Mouse (Mus musculus): Measurements from ENCODE around the gene Ptchd4. TPM values are rescaled to one million over a fixed set of nuclear protein-coding genes. Genes with fewer than 3 reads are reported as not detected.

Gene Ptchd4
- polyA plus RNA-seq (2015; fragmentation: Nextera tagmentation; extraction: Ambion mirVana), result 0.43 and 0.58 TPM in 2 replicates

DNA sequence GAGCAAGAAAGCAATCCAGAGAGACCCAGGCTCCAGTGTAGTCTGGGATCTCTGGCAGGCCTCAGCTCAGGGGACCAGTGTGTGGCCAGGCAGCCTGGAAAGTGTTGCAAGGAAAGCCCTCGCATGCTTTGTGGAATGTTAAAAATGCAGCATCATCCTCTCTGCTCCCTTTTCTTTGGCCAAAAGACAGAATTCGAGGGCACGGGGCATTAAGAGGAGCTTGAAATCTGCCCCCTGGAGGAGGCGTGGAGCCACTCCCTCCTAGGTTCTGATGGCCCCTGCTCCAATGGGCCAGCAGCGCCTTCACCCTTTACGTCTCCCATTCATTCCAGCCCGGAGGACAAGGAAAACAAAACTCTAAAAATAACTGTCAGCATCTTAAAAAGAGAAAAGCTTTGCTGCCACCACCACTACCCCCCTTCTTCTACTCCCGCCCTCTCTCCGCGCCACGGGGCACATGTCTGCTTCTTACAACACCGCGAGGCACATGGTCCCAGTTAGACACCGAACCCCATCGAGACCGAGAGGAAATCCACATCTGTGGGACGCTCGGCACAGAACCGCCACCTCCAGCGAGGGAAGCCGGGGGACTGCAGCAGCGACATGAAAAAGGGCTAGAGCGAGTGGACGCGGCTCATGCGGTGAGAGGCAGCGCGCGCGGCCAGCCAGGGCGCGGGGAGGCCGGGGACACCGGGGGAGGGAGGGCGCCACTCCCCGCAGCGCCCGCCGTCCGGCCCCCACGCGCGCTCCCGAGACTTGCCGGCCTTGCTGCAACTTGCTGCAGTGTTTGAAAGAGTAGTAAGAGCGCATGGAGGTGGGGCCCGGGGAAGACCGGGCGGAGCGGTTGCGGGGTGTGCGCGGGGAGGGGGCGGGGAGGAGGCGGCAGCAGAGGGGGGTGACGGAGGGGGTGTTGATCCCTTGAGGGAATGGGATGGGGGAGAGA lies at the start of gene Ptchd4:
Gene Ptchd4, plus strand, starts transcription at position 279 of the 943 bp plus-strand sequence.

All from adrenal gland, postnatal 0 days (tissue).